Mouse (Mus musculus): ENCODE measurements around the gene Gipc3.

Gene Gipc3

GRCm38 (mm10) chr10:81300352-81300907 lies 42.6 kb downstream of the Gipc3 start:
- DNase-seq (ENCODE audit: low read depth, low spot score) = no peak

- DNase-seq (ENCODE audit: low read depth, low spot score) = no peak
Measured at GRCm38 (mm10) chr10:81299585-81300351, 43.3 kb downstream of the Gipc3 start.

- DNase-seq (ENCODE audit: low read depth, low spot score) = peak; percentile 90
Measured at GRCm38 (mm10) chr10:81298369-81299100, 44.5 kb downstream of the Gipc3 start.

- no peak for DNase-seq (ENCODE audit: low read depth, low spot score)
Measured at GRCm38 (mm10) chr10:81297845-81298244, 45.2 kb downstream of the Gipc3 start.

- DNase-seq (ENCODE audit: low read depth, low spot score) = no peak
Measured at GRCm38 (mm10) chr10:81297246-81297645, 45.8 kb downstream of the Gipc3 start.

GRCm38 (mm10) chr10:81295185-81295584 lies 47.9 kb downstream of the Gipc3 start:
- DNase-seq (ENCODE audit: low read depth, low spot score) = peak; percentile 75

- DNase-seq (ENCODE audit: low read depth, low spot score) = peak; percentile 93
Measured at GRCm38 (mm10) chr10:81294442-81294841, 48.6 kb downstream of the Gipc3 start.

GRCm38 (mm10) chr10:81293334-81294030 lies 49.6 kb downstream of the Gipc3 start:
- no peak for DNase-seq (ENCODE audit: low read depth, low spot score)

- DNase-seq (ENCODE audit: low read depth, low spot score) = peak; percentile 100
Measured at GRCm38 (mm10) chr10:81292554-81293333, 50.3 kb downstream of the Gipc3 start, which contains the start of gene Pip5k1c. Gene Pip5k1c, plus strand, starts transcription at chr10:81292963.

- DNase-seq (ENCODE audit: low read depth, low spot score) = no peak
Measured at GRCm38 (mm10) chr10:81291511-81292104, 51.5 kb downstream of the Gipc3 start, which contains the start of gene Tjp3. Gene Tjp3, minus strand, starts transcription at chr10:81291581.

GRCm38 (mm10) chr10:81290698-81291460 lies 52.2 kb downstream of the Gipc3 start:
- no peak for DNase-seq (ENCODE audit: low read depth, low spot score)

- DNase-seq (ENCODE audit: low read depth, low spot score) = no peak
Measured at GRCm38 (mm10) chr10:81289811-81290210, 53.3 kb downstream of the Gipc3 start.

- peak; percentile 81 for DNase-seq (ENCODE audit: low read depth, low spot score)
Measured at GRCm38 (mm10) chr10:81289278-81289677, 53.8 kb downstream of the Gipc3 start.

- DNase-seq (ENCODE audit: low read depth, low spot score) = no peak
Measured at GRCm38 (mm10) chr10:81288601-81289000, 54.5 kb downstream of the Gipc3 start.

GRCm38 (mm10) chr10:81287513-81288157 lies 55.4 kb downstream of the Gipc3 start:
- peak; percentile 66 for DNase-seq (ENCODE audit: low read depth, low spot score)

- no peak for DNase-seq (ENCODE audit: low read depth, low spot score)
Measured at GRCm38 (mm10) chr10:81286586-81286985, 56.5 kb downstream of the Gipc3 start.

GRCm38 (mm10) chr10:81285694-81286450 lies 57.2 kb downstream of the Gipc3 start:
- peak; percentile 86 for DNase-seq (ENCODE audit: low read depth, low spot score)

Data from brain, adult 2 months (tissue).